In genomic region chr7:93006694-93007231, GRCm38 (mm10) we compare ENCODE assay signal across 8 mouse cellular contexts.
DNase-seq lines count a peak whose midpoint lies in the region; ATAC-seq and TF ChIP-seq lines count a peak whose summit lies in the region.
"Not testable (repeated sequence)": the region's sequence is repeated elsewhere in the genome, so short reads cannot be mapped to it uniquely, and the experiment has no call there.

No protein-coding gene starts in this region.

- H3K36me3 ChIP-seq in CH12.LX (replicated peaks in 1 of 2; ENCODE audit: control insufficient read depth in 1 of 2, insufficient read depth in 1 of 2, low read length in 1 of 2); forebrain, embryonic 16.5 days (ENCODE audit: control insufficient read depth, insufficient read depth); heart, embryonic 12.5 days: not testable (repeated sequence)

- dilution Hi-C loops in CH12.LX (cut with MboI; ENCODE audit: extremely low pct_ligation_motif_present, extremely low pct_unique_long_range_greater_than_20kb, low sequenced_read_pairs): not testable (repeated sequence)

- ATAC-seq in forebrain, embryonic 16.5 days: peak; percentile 81
- ATAC-seq in heart, embryonic 12.5 days (ENCODE audit: insufficient number of reproducible peaks, low FRiP score): peak; percentile 63; the same call in 1 of the 2 replicates

- in situ Hi-C loops in CH12.LX (cut with MboI; ENCODE audit: low pct_ligation_motif_present, low pct_unique_long_range_greater_than_20kb, low sequenced_read_pairs): not testable (repeated sequence)

- TF ChIP-seq POLR2A in CH12.LX (IDR thresholded peaks at IDR 0.05; ENCODE audit: low read depth, low read length); cerebellum, adult 2 months (IDR thresholded peaks at IDR 0.05; ENCODE audit: borderline replicate concordance, insufficient read depth, low read length): not testable (repeated sequence)

- not testable (repeated sequence) for TF ChIP-seq RAD21 in CH12.LX (IDR thresholded peaks at IDR 0.05; ENCODE audit: low read depth, low read length)

- H3K27me3 ChIP-seq in CH12.LX (replicated peaks); cerebellum, adult 2 months (ENCODE audit: control insufficient read depth, insufficient read depth, low read length); forebrain, embryonic 16.5 days (replicated peaks; ENCODE audit: control insufficient read depth, insufficient read depth, low read length); heart, embryonic 12.5 days (replicated peaks): not testable (repeated sequence)

- 22% methylated on average over 5 of the region's 5 CpGs for WGBS in cerebellum, adult 2 months
- 14% methylated on average over 5 of the region's 5 CpGs for WGBS in forebrain, embryonic 16.5 days
- 31% methylated on average over 5 of the region's 5 CpGs for WGBS in heart, embryonic 12.5 days

- not testable (repeated sequence) for H3K4me3 ChIP-seq in CH12.LX (replicated peaks in 1 of 3; ENCODE audit: low read depth in 2 of 3, low read length in 2 of 3, poor library complexity in 1 of 3); cerebellum, adult 2 months (replicated peaks; ENCODE audit: insufficient read depth, low read depth, low read length); forebrain, embryonic 16.5 days (replicated peaks; ENCODE audit: low read length); heart, embryonic 12.5 days

- not testable (repeated sequence) for TF ChIP-seq CTCF in CH12.LX (conservative IDR thresholded peaks at IDR 0.05 in 1 of 2, IDR thresholded peaks at IDR 0.05 in 1 of 2; ENCODE audit: low read depth in 2 of 2, low read length in 2 of 2); cerebellum, adult 2 months (IDR thresholded peaks at IDR 0.05; ENCODE audit: borderline replicate concordance, insufficient read depth, low read depth, low read length)

- TF ChIP-seq EP300 in CH12.LX (IDR thresholded peaks at IDR 0.05; ENCODE audit: low read length): not testable (repeated sequence)

- H3K4me1 ChIP-seq in CH12.LX (ENCODE audit: control insufficient read depth in 1 of 2, insufficient read depth in 2 of 2); cerebellum, adult 2 months (ENCODE audit: control insufficient read depth, insufficient read depth, low read length); forebrain, embryonic 16.5 days (replicated peaks; ENCODE audit: control insufficient read depth, insufficient read depth, low read length); heart, embryonic 12.5 days (replicated peaks): not testable (repeated sequence)

- peak overlapping the region; percentile 44; the same call in 1 of the 2 replicates for H3K4me2 ChIP-seq in CH12.LX (ENCODE audit: insufficient read depth, low read depth, poor library complexity, severe bottlenecking)
- not testable (repeated sequence) for H3K4me2 ChIP-seq in forebrain, embryonic 16.5 days (ENCODE audit: low read length); heart, embryonic 12.5 days

- not testable (repeated sequence) for DNase-seq in CH12.LX (ENCODE audit: extremely low read depth)
- DNase-seq in cerebellum, adult 2 months: peak; percentile 30 to 47
- DNase-seq in kidney, adult 18-20 months: peak; percentile 6
- peak; percentile 35 for DNase-seq in left cerebral cortex, adult 11 months (ENCODE audit: low spot score)
- DNase-seq in lung, postnatal 10 days: peak; percentile 14
- peak; percentile 7 for DNase-seq in ovary, postnatal 10 days (ENCODE audit: low spot score)

- not testable (repeated sequence) for H3K27ac ChIP-seq in CH12.LX (ENCODE audit: insufficient read depth, low read depth); cerebellum, adult 2 months (ENCODE audit: insufficient read depth, low read length); forebrain, embryonic 16.5 days (ENCODE audit: low read length); heart, embryonic 12.5 days (ENCODE audit: poor library complexity, severe bottlenecking)

- H3K79me2 ChIP-seq in CH12.LX (replicated peaks; ENCODE audit: control insufficient read depth, extremely low read depth, insufficient read depth, poor library complexity, severe bottlenecking): not testable (repeated sequence)

- H3K9ac ChIP-seq in CH12.LX (ENCODE audit: insufficient read depth, low read depth); forebrain, embryonic 16.5 days (replicated peaks; ENCODE audit: low read depth, low read length); heart, embryonic 12.5 days: not testable (repeated sequence)

- H3K9me3 ChIP-seq in CH12.LX (replicated peaks; ENCODE audit: low read length); forebrain, embryonic 16.5 days (ENCODE audit: control insufficient read depth, low read length); heart, embryonic 12.5 days (replicated peaks): not testable (repeated sequence)
